Mouse (Mus musculus) brain, embryonic 14.5 days (tissue): Measurements from ENCODE around the gene Spty2d1.

Source experiments
- CTCF ChIP-seq: fragments of 200-500 bp; IDR thresholded peaks from 2 replicates; pipeline ENCODE4 v1.5.1; 2012; ENCODE audit warnings: inconsistent platforms, mild to moderate bottlenecking, moderate library complexity, borderline replicate concordance; ENCODE audit not compliant: insufficient read depth, insufficient read length; ENCODE audit errors: extremely low read depth
- POLR2A ChIP-seq: fragments of 200-500 bp; IDR thresholded peaks from 2 replicates; pipeline ENCODE4 v1.6.1; 2012; ENCODE audit warnings: mild to moderate bottlenecking, inconsistent platforms, borderline replicate concordance; ENCODE audit not compliant: poor library complexity, insufficient read depth, insufficient read length, severe bottlenecking; ENCODE audit errors: extremely low read depth

DNA sequence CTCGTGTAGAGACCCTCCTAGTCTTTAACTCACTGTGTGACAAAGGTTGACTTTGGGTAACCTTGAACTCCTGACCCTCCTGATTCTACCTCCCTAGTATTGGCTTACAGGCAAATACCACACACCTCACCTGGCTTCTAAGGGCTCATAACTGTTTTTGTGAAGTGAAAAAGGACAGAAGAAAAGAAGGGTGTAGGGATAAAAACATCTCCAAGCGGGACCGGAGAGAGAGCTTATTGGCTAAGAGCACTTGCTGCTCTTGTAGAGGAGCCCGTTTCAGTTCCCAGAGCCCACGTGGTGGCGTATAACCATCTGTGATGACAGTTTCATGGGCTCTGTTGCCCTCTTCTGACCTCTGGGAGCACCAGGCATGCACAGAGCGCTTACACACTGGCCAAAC lies 8.9 kb upstream of the Spty2d1 start:
- TF ChIP-seq POLR2A (no peak), CTCF (no peak)
